Mouse (Mus musculus): ENCODE measurements around the gene Cradd. TPM values are rescaled to one million over a fixed set of nuclear protein-coding genes. Genes with fewer than 3 reads are reported as not detected.

Gene Cradd
- polyA plus RNA-seq, 1 experiment: 4.0 TPM

DNA sequence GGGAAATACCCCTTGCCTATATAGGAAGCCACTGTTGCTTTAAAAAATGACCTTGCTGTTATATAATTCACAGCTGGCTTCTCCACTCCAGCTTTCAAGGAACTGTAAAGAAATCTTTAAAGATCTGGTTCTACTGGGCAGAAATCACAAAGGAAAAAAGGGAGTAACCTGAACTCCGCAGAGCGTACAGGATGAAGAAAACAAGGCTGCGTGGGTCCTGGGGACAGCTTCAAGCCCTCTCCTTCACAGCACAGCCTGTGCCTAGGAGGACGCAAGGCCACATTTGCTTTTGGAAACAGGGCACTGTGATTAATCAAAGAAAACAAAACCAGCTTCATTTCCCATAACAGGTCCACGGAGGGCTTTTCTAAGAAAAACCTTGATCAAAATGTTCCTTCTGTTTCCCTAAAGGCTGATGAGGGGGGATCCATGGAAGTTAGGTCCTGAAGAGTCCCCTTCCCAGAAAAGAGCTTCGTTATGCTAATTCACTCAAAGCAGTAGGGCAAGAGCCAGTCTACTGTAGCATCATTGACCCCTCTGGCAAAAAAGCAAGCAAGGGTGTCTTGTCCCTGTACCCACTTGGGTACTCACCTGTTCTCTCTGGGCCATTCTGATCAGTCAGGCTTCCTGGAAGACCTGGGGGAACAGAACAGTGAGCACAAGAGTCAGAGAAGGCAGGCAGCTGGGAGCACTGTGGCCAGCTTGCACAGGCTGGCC, 179.4 kb downstream of the Cradd start:
- TF ChIP-seq POLR2A (IDR thresholded peaks at IDR 0.05; ENCODE audit: control insufficient read depth, low read depth, low read length) (no peak), CTCF (IDR thresholded peaks at IDR 0.05; ENCODE audit: control insufficient read depth, insufficient read depth, insufficient replicate concordance, low read depth, low read length) (no peak)
- Histone ChIP-seq H3K4me1 (ENCODE audit: control insufficient read depth, insufficient read depth, low read length) (no peaks in the 10 kb centered on the region; the same call in 1 of the 2 replicates), H3K27ac (ENCODE audit: control insufficient read depth, insufficient read depth, low read depth, low read length) (peak overlapping the region; percentile 72)

DNA sequence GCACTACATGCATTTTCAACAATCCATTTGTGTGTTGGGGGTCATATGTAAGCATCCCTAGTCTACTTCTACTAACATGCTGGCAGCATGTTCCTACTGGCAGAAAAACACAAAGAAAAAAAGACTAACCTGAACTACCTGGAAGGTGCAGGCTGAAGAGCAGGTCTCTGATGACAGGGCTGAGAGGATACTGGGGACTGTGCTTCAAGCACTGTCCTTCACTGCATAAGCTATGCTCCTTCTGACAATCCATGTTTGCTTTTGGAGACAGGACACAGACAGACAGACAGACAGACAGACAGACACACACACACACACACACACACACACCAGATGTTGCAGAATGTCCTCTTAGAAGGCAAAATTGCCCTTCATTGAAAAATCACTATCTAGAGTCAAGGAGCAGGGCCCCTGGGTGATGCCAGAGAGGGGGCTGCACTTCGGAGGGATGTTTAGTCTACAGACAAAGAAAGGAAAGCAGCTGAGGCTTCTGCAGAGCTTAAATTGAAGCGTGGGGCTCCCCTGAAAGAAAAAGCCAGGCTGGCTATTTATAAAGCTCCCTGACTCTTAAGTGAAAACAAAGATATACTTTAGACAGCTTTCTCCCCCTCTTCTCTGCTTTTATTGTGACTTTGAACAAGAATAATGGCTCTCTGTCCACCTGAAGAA, 180.4 kb downstream of the Cradd start:
- H3K4me1 ChIP-seq (ENCODE audit: control insufficient read depth, insufficient read depth, low read length): no peaks in the 10 kb centered on the region; the same call in 1 of the 2 replicates

More for the DNA sequence above, 179.4 kb downstream of the Cradd start:
- Histone ChIP-seq H3K4me3 (ENCODE audit: control insufficient read depth, low read depth, low read length) (no peak overlapping the region), H3K36me3 (ENCODE audit: control insufficient read depth, insufficient read depth, low read length) (no peaks in the 10 kb centered on the region), H3K27me3 (ENCODE audit: control insufficient read depth, insufficient read depth, low read length) (no peaks in the 10 kb centered on the region)

DNA sequence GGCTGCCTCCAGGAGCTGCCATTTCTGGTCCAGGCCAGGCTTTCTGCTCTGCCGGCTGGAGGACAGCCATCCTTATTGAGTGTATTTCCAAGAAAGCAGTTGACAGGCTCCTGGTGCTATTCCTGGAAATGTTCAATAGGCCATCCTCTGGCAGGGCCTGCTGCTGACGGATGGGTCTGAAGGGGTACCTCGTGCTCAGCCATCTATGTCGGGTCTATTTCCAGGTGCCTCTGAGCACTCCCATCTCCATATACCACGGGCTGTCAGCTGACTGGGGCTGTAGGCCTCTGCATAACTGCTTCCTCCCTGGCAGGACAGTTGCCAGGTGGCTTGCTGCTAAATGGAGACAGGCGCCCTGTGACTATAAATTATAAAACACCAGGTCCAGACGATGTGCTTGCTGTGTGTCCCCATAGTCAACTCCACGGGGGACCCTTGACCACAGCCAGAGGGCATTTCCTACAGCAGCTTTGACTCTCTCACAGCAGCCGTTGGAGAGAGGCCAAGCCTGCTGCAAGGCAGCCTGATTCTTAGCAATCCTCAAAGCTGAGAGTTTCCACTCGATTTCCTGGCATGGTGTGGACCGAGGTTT, 181.0 kb downstream of the Cradd start:
- no peak overlapping the region for H3K27ac ChIP-seq (ENCODE audit: control insufficient read depth, insufficient read depth, low read depth, low read length)
- H3K36me3 ChIP-seq (ENCODE audit: control insufficient read depth, insufficient read depth, low read length): no peaks in the 10 kb centered on the region
- no peaks in the 10 kb centered on the region for H3K27me3 ChIP-seq (ENCODE audit: control insufficient read depth, insufficient read depth, low read length)
- H3K4me3 ChIP-seq (ENCODE audit: control insufficient read depth, low read depth, low read length): no peak overlapping the region
- no peaks in the 10 kb centered on the region; the same call in 1 of the 2 replicates for H3K4me1 ChIP-seq (ENCODE audit: control insufficient read depth, insufficient read depth, low read length)
- TF ChIP-seq CTCF (IDR thresholded peaks at IDR 0.05; ENCODE audit: control insufficient read depth, insufficient read depth, insufficient replicate concordance, low read depth, low read length): no peak
- TF ChIP-seq POLR2A (IDR thresholded peaks at IDR 0.05; ENCODE audit: control insufficient read depth, low read depth, low read length): no peak

More for the DNA sequence above, 180.4 kb downstream of the Cradd start:
- Histone ChIP-seq H3K27me3 (ENCODE audit: control insufficient read depth, insufficient read depth, low read length) (no peaks in the 10 kb centered on the region), H3K36me3 (ENCODE audit: control insufficient read depth, insufficient read depth, low read length) (no peaks in the 10 kb centered on the region), H3K4me3 (ENCODE audit: control insufficient read depth, low read depth, low read length) (no peak overlapping the region), H3K27ac (ENCODE audit: control insufficient read depth, insufficient read depth, low read depth, low read length) (no peak overlapping the region; the same call in 1 of the 2 replicates)
- no peak for TF ChIP-seq POLR2A (IDR thresholded peaks at IDR 0.05; ENCODE audit: control insufficient read depth, low read depth, low read length)
- TF ChIP-seq CTCF (IDR thresholded peaks at IDR 0.05; ENCODE audit: control insufficient read depth, insufficient read depth, insufficient replicate concordance, low read depth, low read length): no peak

DNA sequence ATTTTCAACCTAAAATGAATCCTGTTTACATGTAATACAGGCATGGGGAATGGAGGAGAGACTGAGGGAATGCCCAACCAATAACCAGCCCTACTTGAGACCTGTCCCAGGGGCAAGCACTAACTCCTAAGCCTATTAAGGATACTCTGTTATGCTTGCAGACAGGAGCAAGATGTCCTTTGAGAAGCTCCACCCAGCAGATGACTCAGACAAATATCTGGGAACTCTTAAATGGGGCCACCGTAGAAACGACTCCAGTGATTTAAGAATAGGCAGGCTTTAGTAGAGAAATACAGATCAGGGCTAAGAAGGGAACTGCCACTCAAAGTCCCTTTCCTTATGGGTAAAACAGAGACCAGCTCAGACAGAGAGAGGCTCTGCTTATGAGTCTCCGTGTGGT, 182.9 kb downstream of the Cradd start:
- no peak overlapping the region for H3K4me3 ChIP-seq (ENCODE audit: control insufficient read depth, low read depth, low read length)
- H3K27me3 ChIP-seq (ENCODE audit: control insufficient read depth, insufficient read depth, low read length): no peaks in the 10 kb centered on the region
- H3K36me3 ChIP-seq (ENCODE audit: control insufficient read depth, insufficient read depth, low read length): no peaks in the 10 kb centered on the region
- TF ChIP-seq CTCF (IDR thresholded peaks at IDR 0.05; ENCODE audit: control insufficient read depth, insufficient read depth, insufficient replicate concordance, low read depth, low read length) (no peak), POLR2A (IDR thresholded peaks at IDR 0.05; ENCODE audit: control insufficient read depth, low read depth, low read length) (no peak)
- H3K4me1 ChIP-seq (ENCODE audit: control insufficient read depth, insufficient read depth, low read length): no peaks in the 10 kb centered on the region; the same call in 1 of the 2 replicates
- no peak overlapping the region for H3K27ac ChIP-seq (ENCODE audit: control insufficient read depth, insufficient read depth, low read depth, low read length)

DNA sequence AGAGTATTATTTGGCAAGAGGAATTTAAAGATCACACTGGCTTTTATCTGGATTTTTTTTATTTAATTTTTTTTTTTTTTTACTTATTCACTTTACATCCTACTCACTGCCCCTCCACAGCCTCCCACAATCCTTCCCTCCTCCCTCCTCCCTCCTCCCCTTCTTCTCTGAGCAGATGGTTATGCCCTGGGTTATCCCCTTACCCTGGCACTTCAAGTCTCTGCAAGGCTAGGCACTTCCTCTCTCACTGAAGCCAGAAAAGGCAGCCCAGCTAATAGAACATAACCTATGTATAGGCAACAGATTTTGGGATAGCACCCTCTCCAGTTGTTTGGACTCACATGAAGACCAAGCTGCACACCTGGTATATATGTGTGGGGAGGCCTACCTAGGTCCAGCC, 183.7 kb downstream of the Cradd start:
- H3K27me3 ChIP-seq (ENCODE audit: control insufficient read depth, insufficient read depth, low read length): no peaks in the 10 kb centered on the region

DNA sequence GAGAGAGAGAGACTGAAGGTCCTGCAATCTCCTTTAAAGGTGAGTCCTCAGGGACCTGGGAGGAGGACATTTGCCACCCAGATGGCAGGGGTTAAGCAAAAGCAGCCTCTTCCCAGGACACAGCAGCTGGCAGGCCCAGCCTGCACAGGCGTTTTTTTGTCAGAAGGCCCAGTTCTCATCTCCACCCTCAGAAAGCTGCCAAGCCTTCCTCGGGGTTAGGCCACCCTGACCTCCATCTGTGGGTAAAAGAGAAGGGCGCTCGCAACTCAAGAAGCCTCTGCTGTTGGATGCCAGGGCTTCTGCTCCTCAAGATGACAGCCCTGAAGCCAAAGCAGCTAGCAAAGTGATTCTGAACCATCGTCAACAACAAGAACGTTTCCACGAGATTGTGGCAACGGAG, 184.3 kb downstream of the Cradd start:
- H3K27ac ChIP-seq (ENCODE audit: control insufficient read depth, insufficient read depth, low read depth, low read length): no peak overlapping the region; the same call in 1 of the 2 replicates
- H3K27me3 ChIP-seq (ENCODE audit: control insufficient read depth, insufficient read depth, low read length): no peaks in the 10 kb centered on the region
- no peaks in the 10 kb centered on the region for H3K36me3 ChIP-seq (ENCODE audit: control insufficient read depth, insufficient read depth, low read length)
- no peak for TF ChIP-seq CTCF (IDR thresholded peaks at IDR 0.05; ENCODE audit: control insufficient read depth, insufficient read depth, insufficient replicate concordance, low read depth, low read length)
- TF ChIP-seq POLR2A (IDR thresholded peaks at IDR 0.05; ENCODE audit: control insufficient read depth, low read depth, low read length): no peak
- H3K4me1 ChIP-seq (ENCODE audit: control insufficient read depth, insufficient read depth, low read length): no peaks in the 10 kb centered on the region
- no peak overlapping the region for H3K4me3 ChIP-seq (ENCODE audit: control insufficient read depth, low read depth, low read length)

More for the DNA sequence above, 183.7 kb downstream of the Cradd start:
- Histone ChIP-seq H3K27ac (ENCODE audit: control insufficient read depth, insufficient read depth, low read depth, low read length) (no peak overlapping the region), H3K36me3 (ENCODE audit: control insufficient read depth, insufficient read depth, low read length) (no peaks in the 10 kb centered on the region), H3K4me3 (ENCODE audit: control insufficient read depth, low read depth, low read length) (no peak overlapping the region), H3K4me1 (ENCODE audit: control insufficient read depth, insufficient read depth, low read length) (no peaks in the 10 kb centered on the region)
- TF ChIP-seq CTCF (IDR thresholded peaks at IDR 0.05; ENCODE audit: control insufficient read depth, insufficient read depth, insufficient replicate concordance, low read depth, low read length) (no peak), POLR2A (IDR thresholded peaks at IDR 0.05; ENCODE audit: control insufficient read depth, low read depth, low read length) (no peak)

DNA sequence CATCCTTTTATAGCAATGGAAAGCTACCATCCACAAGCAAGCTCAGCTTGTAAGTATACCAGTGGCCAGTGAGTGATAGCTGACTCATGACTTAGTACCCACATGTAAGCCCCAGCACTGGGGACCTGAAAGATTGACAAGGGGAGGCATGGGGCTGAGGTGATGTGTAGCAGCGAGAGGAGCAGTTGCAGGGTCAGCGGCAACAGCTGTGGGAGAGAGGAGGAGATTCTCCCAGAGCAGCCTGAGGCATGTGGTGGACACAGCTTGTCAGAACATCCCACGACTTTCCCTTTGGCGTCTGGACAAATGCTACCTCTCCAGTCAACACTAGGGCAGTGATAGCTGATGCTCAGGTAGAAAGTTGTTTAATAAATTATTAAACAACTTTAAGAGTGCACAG, 190.9 kb downstream of the Cradd start:
- Histone ChIP-seq H3K4me3 (ENCODE audit: control insufficient read depth, low read depth, low read length) (no peak overlapping the region), H3K27ac (ENCODE audit: control insufficient read depth, insufficient read depth, low read depth, low read length) (no peak overlapping the region), H3K4me1 (ENCODE audit: control insufficient read depth, insufficient read depth, low read length) (no peaks in the 10 kb centered on the region), H3K27me3 (ENCODE audit: control insufficient read depth, insufficient read depth, low read length) (no peaks in the 10 kb centered on the region), H3K36me3 (ENCODE audit: control insufficient read depth, insufficient read depth, low read length) (no peaks in the 10 kb centered on the region)
- TF ChIP-seq POLR2A (IDR thresholded peaks at IDR 0.05; ENCODE audit: control insufficient read depth, low read depth, low read length) (no peak), CTCF (IDR thresholded peaks at IDR 0.05; ENCODE audit: control insufficient read depth, insufficient read depth, insufficient replicate concordance, low read depth, low read length) (no peak)

Other genes starting within 250 kb of the Cradd start
- gene Socs2, start 93.0 kb upstream of the Cradd start, polyA plus RNA-seq (2012; rRNA removed): 3.9 and 4.3 TPM in 2 replicates
- 56.5 and 64.5 TPM in 2 replicates for gene Mrpl42, start 177.8 kb upstream of the Cradd start, polyA plus RNA-seq (2012; rRNA removed)
- gene Ube2n, start 191.0 kb upstream of the Cradd start, polyA plus RNA-seq (2012; rRNA removed): 233 and 294 TPM in 2 replicates
- gene Nudt4, start 240.0 kb upstream of the Cradd start, polyA plus RNA-seq (2012; rRNA removed): 189 and 204 TPM in 2 replicates

Measured in testis, adult 2 months (tissue).